Mouse (Mus musculus) midbrain, embryonic 10.5 days (tissue): ENCODE results near the gene F930015N05Rik. TPM values are rescaled to one million over a fixed set of nuclear protein-coding genes. Genes with fewer than 3 reads are reported as not detected.

Source experiments
- DNase-seq: peaks from one replicate; pipeline ENCODE4 v3.0.0-alpha.2; 2017; ENCODE audit warnings: low spot score
- H3K27ac ChIP-seq: fragments of 300-500 bp; sonication (generic); replicated peaks from 2 replicates; pipeline ENCODE4 v1.5.1; 2016; ENCODE audit warnings: mild to moderate bottlenecking
- H3K27me3 ChIP-seq: fragments of 300-500 bp; sonication (generic); 2 replicates; pipeline ENCODE4 v1.6.1; 2016; ENCODE audit warnings: low read depth, mild to moderate bottlenecking; ENCODE audit not compliant: poor library complexity, severe bottlenecking
- H3K36me3 ChIP-seq: fragments of 300-500 bp; sonication (generic); 2 replicates; pipeline ENCODE4 v1.6.1; 2016; ENCODE audit warnings: mild to moderate bottlenecking, moderate library complexity
- H3K4me1 ChIP-seq: fragments of 300-500 bp; sonication (generic); 2 replicates; pipeline ENCODE4 v1.6.1; 2016
- H3K4me3 ChIP-seq: fragments of 300-500 bp; sonication (generic); 2 replicates; pipeline ENCODE4 v1.5.1; 2016; ENCODE audit warnings: mild to moderate bottlenecking, moderate library complexity
- H3K9me3 ChIP-seq: fragments of 300-500 bp; sonication (generic); replicated peaks from 2 replicates; pipeline ENCODE4 v1.6.1; 2016; ENCODE audit warnings: mild to moderate bottlenecking
- WGBS: fragments of 180-500 bp; shearing (Covaris S2); methylation state at CpG from one replicate; pipeline ENCODE4 v1.1.7; 2016; 5-methylcytosine and 5-hydroxymethylcytosine counted together
- polyA plus RNA-seq: library from polyadenylated mRNA; unstranded; fragments of >200 nt; fragmentation: Nextera tagmentation; extraction: Ambion mirVana; gene quantifications from 2 replicates; pipeline ENCODE4 v1.2.1, GENCODE M21; 2016

Gene F930015N05Rik
- polyA plus RNA-seq, 1 experiment from 2014 or later: 1.9 TPM

DNA sequence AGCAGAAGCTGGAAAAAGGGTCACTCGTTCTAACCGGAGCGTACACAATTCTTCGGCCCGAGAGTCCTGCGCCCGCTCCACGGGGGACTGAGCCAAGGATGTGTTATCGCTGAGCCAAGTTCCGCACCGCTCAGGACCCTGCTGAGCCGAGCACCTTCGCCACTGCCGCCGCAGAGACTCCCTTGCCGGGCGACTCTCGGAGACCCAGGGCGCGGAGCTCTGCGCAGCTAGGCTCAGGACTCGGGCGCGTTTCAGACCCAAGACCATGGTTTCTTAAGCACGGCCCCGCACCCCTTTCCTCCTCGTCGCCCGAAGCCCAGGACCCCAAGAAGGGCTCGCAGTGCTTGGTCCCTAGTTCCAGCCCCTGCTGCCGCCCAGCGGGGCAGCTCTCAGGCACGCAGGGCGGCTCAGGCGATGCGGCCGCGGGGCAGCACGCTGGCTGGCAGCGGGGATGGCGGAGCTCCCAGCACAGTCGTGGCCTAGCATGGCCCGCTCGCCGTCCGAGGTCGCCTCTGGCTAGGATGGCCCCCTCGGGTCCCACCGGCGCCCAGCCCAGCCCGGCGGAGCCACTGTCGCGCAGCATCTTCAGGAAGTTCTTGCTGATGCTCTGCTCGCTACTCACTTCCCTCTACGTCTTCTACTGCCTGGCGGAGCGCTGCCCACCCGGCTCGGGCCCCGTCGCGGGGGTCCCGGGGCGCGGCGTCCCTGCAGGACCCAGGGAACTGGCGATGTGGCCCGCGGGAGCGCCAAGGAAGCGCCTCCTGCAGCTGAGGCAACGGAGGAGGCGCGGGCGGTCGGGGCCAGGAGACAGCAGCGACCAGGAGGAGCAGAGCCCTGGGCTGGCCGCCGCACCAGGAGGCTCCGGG is 674 bp downstream of the F930015N05Rik start:
- under 1% methylated on average over 81 of the region's 81 CpGs for WGBS
- H3K4me1 ChIP-seq: peaks cover 51% of the 10 kb centered on the region
- peak overlapping the region; percentile 82 for H3K4me3 ChIP-seq
- H3K27me3 ChIP-seq: peaks cover 56% of the 10 kb centered on the region
- peak; percentile 74 for DNase-seq
- peak overlapping the region; percentile 95 for H3K27ac ChIP-seq
- no peaks in the 10 kb centered on the region for H3K36me3 ChIP-seq
- no peaks in the 10 kb centered on the region for H3K9me3 ChIP-seq

DNA sequence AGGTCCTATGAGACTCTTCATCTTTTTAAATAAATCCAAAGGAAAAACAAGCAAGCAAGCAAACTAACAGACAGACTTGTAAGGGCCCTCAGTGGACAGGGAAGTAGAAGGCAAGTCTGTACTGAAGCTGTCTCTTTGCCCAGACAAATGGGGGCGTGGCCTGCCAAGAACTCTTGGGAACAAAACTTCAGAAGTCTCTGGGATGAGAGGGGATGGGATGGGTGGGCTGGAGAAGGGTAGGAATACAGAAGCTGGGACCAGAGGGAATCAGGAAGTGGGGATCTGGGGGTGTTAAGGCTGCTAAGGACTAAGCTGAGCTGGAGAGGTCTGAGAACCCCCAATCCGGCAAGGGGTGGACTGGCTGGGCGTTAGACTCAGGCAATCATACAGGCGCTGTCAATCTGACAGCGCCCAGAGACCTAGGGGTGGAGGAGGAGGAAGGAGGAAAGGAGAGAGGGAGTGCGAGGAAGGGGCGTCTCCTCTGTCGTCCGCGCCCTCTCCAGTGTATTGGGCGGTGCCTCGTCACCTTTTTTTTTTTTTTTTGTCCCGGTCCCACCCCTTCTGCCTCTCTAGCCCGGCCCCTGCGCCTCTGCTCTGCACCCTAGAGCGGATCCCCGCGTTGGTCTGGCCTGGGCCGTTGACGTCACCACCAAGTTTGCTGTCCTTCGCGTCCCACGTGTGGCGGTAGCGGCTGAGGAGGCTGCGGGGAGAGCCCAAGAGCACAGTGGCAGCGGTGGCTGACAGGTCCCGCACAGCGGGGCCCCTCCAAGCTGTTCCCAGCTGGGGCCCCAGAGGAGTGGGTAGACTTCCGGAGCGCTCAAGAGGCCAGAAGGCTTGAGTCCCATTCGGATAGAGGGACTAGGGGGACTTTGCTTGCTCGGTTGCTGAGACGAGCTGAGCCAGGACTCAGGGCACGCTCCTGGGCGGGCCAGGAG is 1.6 kb downstream of the F930015N05Rik start, which contains the start of gene Hs3st3a1:
Gene Hs3st3a1, plus strand, starts transcription at position 722 of the 935 bp plus-strand sequence.
- DNase-seq: peak; percentile 87
- Histone ChIP-seq H3K4me1 (peaks cover 46% of the 10 kb centered on the region), H3K27ac (peak within 1 kb of the TSS; percentile 95), H3K27me3 (peaks cover 47% of the 10 kb centered on the region), H3K36me3 (no peaks in the 10 kb centered on the region), H3K4me3 (peak within 1 kb of the TSS; percentile 82), H3K9me3 (no peaks in the 10 kb centered on the region)
- WGBS: under 1% methylated on average over 29 of the region's 36 CpGs

- DNase-seq: no peak
- Histone ChIP-seq H3K9me3 (no peaks in the 10 kb centered on the region), H3K27me3 (no peaks in the 10 kb centered on the region), H3K4me3 (no peak overlapping the region), H3K27ac (no peak overlapping the region), H3K4me1 (no peaks in the 10 kb centered on the region), H3K36me3 (no peaks in the 10 kb centered on the region)
- WGBS: 98% methylated on average over 1 of the region's 1 CpGs
Measured at GRCm38 (mm10) chr11:64418969-64419368, 17.5 kb downstream of the F930015N05Rik start.

GRCm38 (mm10) chr11:64400534-64401093 is 35.8 kb downstream of the F930015N05Rik start:
- DNase-seq: peak; percentile 56
- Histone ChIP-seq H3K36me3 (no peaks in the 10 kb centered on the region), H3K4me1 (peaks cover 47% of the 10 kb centered on the region), H3K4me3 (no peak overlapping the region), H3K27ac (peak overlapping the region; percentile 69), H3K9me3 (no peaks in the 10 kb centered on the region), H3K27me3 (peaks cover 34% of the 10 kb centered on the region)
- WGBS: 26% methylated on average over 6 of the region's 6 CpGs

DNA sequence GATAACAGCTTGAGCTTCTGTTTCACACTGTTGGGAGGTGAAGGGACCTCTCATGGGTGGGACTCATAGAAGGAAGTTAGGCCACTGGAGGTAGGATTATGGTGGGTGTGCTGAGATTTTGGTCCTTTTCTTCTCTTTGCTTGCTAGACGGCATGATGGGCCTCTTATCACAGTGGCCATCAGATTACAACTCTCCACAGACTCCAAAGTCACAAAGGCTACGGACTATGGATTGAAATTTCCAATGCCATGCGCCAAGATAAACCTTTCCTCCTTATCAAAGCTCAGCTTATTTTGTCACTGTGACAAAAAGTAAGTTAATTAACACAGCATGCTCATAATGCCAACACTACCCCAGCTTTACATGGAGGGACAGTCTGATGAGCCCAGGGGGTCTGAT is 38.8 kb downstream of the F930015N05Rik start:
- Histone ChIP-seq H3K27me3 (peaks cover 27% of the 10 kb centered on the region), H3K9me3 (no peaks in the 10 kb centered on the region; the same call in 1 of the 2 replicates), H3K36me3 (no peaks in the 10 kb centered on the region), H3K27ac (peak overlapping the region; percentile 86; the same call in 1 of the 2 replicates), H3K4me1 (peaks cover 52% of the 10 kb centered on the region), H3K4me3 (no peak overlapping the region)
- 84% methylated on average over 3 of the region's 3 CpGs for WGBS
- no peak for DNase-seq

DNA sequence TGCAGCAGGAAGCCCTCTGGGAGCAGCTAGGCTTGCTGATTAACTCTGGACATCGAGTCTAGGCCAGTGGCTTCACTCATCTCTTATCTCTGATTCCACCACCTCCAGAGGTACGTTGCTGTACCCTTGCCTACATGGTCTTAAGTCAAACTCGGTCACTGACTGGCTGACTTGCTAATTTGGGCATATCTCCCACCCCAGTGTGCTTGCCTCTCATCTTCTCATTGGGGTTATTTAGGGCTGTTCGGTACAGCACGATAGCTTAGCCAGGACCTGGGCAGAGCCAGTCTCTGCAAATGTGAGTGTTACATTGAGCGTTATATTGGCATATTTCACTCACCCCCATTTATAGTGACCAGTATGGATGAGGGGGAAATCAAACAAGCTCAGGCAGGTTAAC is 39.5 kb downstream of the F930015N05Rik start:
- no peak for DNase-seq
- Histone ChIP-seq H3K36me3 (no peaks in the 10 kb centered on the region), H3K4me3 (peak overlapping the region; percentile 38; the same call in 1 of the 2 replicates), H3K27me3 (peaks cover 26% of the 10 kb centered on the region), H3K9me3 (no peaks in the 10 kb centered on the region; the same call in 1 of the 2 replicates), H3K4me1 (peaks cover 50% of the 10 kb centered on the region), H3K27ac (peak overlapping the region; percentile 86)
- WGBS: 63% methylated on average over 6 of the region's 6 CpGs

- peak; percentile 71 for DNase-seq
- WGBS: 11% methylated on average over 7 of the region's 7 CpGs
- Histone ChIP-seq H3K4me1 (peaks cover 44% of the 10 kb centered on the region), H3K4me3 (peak overlapping the region; percentile 38), H3K36me3 (no peaks in the 10 kb centered on the region), H3K27ac (peak overlapping the region; percentile 86), H3K9me3 (no peaks in the 10 kb centered on the region; the same call in 1 of the 2 replicates), H3K27me3 (peaks cover 26% of the 10 kb centered on the region)
Measured at GRCm38 (mm10) chr11:64396331-64396881, 40.0 kb downstream of the F930015N05Rik start.

DNA sequence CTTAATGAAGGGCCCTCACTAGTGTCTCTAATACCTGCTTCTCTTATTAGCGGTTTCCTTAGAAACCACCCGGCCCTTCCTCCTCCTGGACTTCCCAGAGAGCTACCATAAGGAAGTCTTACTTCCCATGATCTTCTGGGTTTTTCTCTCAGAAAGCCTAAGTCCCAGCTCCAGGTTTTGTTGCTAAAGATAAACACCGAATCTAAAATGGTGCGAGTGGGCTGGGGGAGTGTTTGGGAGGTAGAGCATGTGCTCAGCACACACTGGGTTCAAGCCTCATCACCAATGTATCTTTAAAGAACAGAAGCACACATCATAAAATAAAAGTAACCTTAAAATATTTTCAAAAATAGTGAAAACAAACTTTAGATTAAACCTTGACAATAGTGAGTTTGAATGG is 50.1 kb downstream of the F930015N05Rik start:
- Histone ChIP-seq H3K27me3 (no peaks in the 10 kb centered on the region), H3K4me1 (no peaks in the 10 kb centered on the region), H3K36me3 (no peaks in the 10 kb centered on the region), H3K4me3 (no peak overlapping the region), H3K27ac (no peak overlapping the region), H3K9me3 (no peaks in the 10 kb centered on the region)
- no peak for DNase-seq
- 95% methylated on average over 4 of the region's 4 CpGs for WGBS

Other genes with a start within 250 kb of the F930015N05Rik start
- gene Hs3st3a1, start 1.3 kb downstream of the F930015N05Rik start, polyA plus RNA-seq: 1.7 and 1.9 TPM in 2 replicates